9 mouse cellular contexts compared by ENCODE assay signal in genomic region chr9:68302232-68302925, GRCm38 (mm10).
DNase-seq lines count a peak whose midpoint lies in the region; ATAC-seq and TF ChIP-seq lines count a peak whose summit lies in the region.
"Had no signal": no experiment of that assay in that cellular context is flagged by ENCODE, and none has a peak within 500 bp of the region (broad histone marks: within the 10 kb centered on the region; RNA-seq: fewer than 3 reads in every experiment).

No protein-coding gene starts in this region.

- H3K27me3 ChIP-seq in midbrain, embryonic 16.5 days (ENCODE audit: control insufficient read depth, insufficient read depth, low read depth, low read length) = no peaks in the 10 kb centered on the region
- H3K27me3 ChIP-seq in midbrain, embryonic 11.5 days (ENCODE audit: control insufficient read depth, insufficient read depth, low read length) = no peaks in the 10 kb centered on the region
- no peaks in the 10 kb centered on the region for H3K27me3 ChIP-seq in intestine, embryonic 15.5 days (replicated peaks)
- H3K27me3 ChIP-seq in small intestine, adult 2 months (ENCODE audit: control insufficient read depth, insufficient read depth, low read length) = no peaks in the 10 kb centered on the region
- H3K27me3 ChIP-seq: liver, embryonic 15.5 days had no signal

- no peak overlapping the region for H3K9ac ChIP-seq in midbrain, embryonic 16.5 days (ENCODE audit: low read depth, low read length)
- no peak overlapping the region for H3K9ac ChIP-seq in midbrain, embryonic 11.5 days (ENCODE audit: low read length)
- no peak overlapping the region for H3K9ac ChIP-seq in intestine, embryonic 15.5 days
- H3K9ac ChIP-seq: liver, embryonic 15.5 days had no signal

- 67% methylated on average over 7 of the region's 7 CpGs for WGBS in midbrain, embryonic 16.5 days
- WGBS in midbrain, embryonic 11.5 days = 77% methylated on average over 7 of the region's 7 CpGs
- WGBS in intestine, embryonic 15.5 days = 44% methylated on average over 7 of the region's 7 CpGs
- WGBS in small intestine, adult 2 months = 71% methylated on average over 7 of the region's 7 CpGs

- no peak for TF ChIP-seq POLR2A in small intestine, adult 2 months (IDR thresholded peaks at IDR 0.05; ENCODE audit: low read depth, low read length)

- no peak overlapping the region for H3K4me2 ChIP-seq in midbrain, embryonic 16.5 days (ENCODE audit: low read length)
- H3K4me2 ChIP-seq in midbrain, embryonic 11.5 days = no peak overlapping the region
- H3K4me2 ChIP-seq in intestine, embryonic 15.5 days (replicated peaks) = no peak overlapping the region
- H3K4me2 ChIP-seq: liver, embryonic 15.5 days had no signal

- TF ChIP-seq CTCF in small intestine, adult 2 months (IDR thresholded peaks at IDR 0.05; ENCODE audit: extremely low read depth, insufficient read length, insufficient replicate concordance, low read depth, low read length) = no peak

- no peak overlapping the region for H3K4me3 ChIP-seq in midbrain, embryonic 16.5 days (ENCODE audit: low read depth, low read length)
- no peak overlapping the region for H3K4me3 ChIP-seq in midbrain, embryonic 11.5 days (ENCODE audit: low read depth, low read length)
- H3K4me3 ChIP-seq in intestine, embryonic 15.5 days (replicated peaks) = no peak overlapping the region
- no peak overlapping the region for H3K4me3 ChIP-seq in small intestine, adult 2 months (ENCODE audit: low read depth, low read length)
- H3K4me3 ChIP-seq: liver, embryonic 15.5 days had no signal

- no peak for DNase-seq in midbrain, embryonic 11.5 days (ENCODE audit: low spot score, missing footprints)
- DNase-seq in gastrocnemius, postnatal 14 days = peak; percentile 41
- no peak for DNase-seq in layer of hippocampus, adult 18-20 months (ENCODE audit: low spot score in 2 of 2)
- no peak for DNase-seq in layer of hippocampus, postnatal 25 days (ENCODE audit: extremely low spot score in 1 of 2, low spot score in 1 of 2)

- no peaks in the 10 kb centered on the region for H3K36me3 ChIP-seq in midbrain, embryonic 16.5 days (ENCODE audit: control insufficient read depth, insufficient read depth, low read length)
- no peaks in the 10 kb centered on the region for H3K36me3 ChIP-seq in midbrain, embryonic 11.5 days (ENCODE audit: control insufficient read depth, insufficient read depth, low read length)
- no peaks in the 10 kb centered on the region for H3K36me3 ChIP-seq in intestine, embryonic 15.5 days
- H3K36me3 ChIP-seq in small intestine, adult 2 months (ENCODE audit: control insufficient read depth, insufficient read depth, low read length) = no peaks in the 10 kb centered on the region
- H3K36me3 ChIP-seq: liver, embryonic 15.5 days had no signal

- no peaks in the 10 kb centered on the region; the same call in 1 of the 2 replicates for H3K9me3 ChIP-seq in midbrain, embryonic 16.5 days (replicated peaks; ENCODE audit: control insufficient read depth, low read length, poor library complexity, severe bottlenecking)
- no peaks in the 10 kb centered on the region for H3K9me3 ChIP-seq in midbrain, embryonic 11.5 days (ENCODE audit: control insufficient read depth, low read length)
- H3K9me3 ChIP-seq in intestine, embryonic 15.5 days = no peaks in the 10 kb centered on the region
- H3K9me3 ChIP-seq: liver, embryonic 15.5 days had no signal

- peak overlapping the region; percentile 42; the same call in 1 of the 2 replicates for H3K27ac ChIP-seq in midbrain, embryonic 16.5 days (ENCODE audit: low read length)
- H3K27ac ChIP-seq in midbrain, embryonic 11.5 days (ENCODE audit: low read depth, low read length) = no peak overlapping the region
- H3K27ac ChIP-seq in intestine, embryonic 15.5 days = peak overlapping the region; percentile 56; the same call in 1 of the 2 replicates
- H3K27ac ChIP-seq in small intestine, adult 2 months (ENCODE audit: insufficient read depth, low read depth, low read length) = 0 out of 2 replicates have a peak overlapping the region, but pooled peaks have one; percentile 16
- H3K27ac ChIP-seq: liver, embryonic 15.5 days had no signal

- H3K4me1 ChIP-seq in midbrain, embryonic 16.5 days (ENCODE audit: control insufficient read depth, insufficient read depth, low read length) = peaks cover 5% of the 10 kb centered on the region; the same call in 1 of the 2 replicates
- no peaks in the 10 kb centered on the region for H3K4me1 ChIP-seq in midbrain, embryonic 11.5 days (ENCODE audit: control insufficient read depth, insufficient read depth, low read length)
- no peaks in the 10 kb centered on the region for H3K4me1 ChIP-seq in intestine, embryonic 15.5 days (replicated peaks)
- H3K4me1 ChIP-seq in small intestine, adult 2 months (ENCODE audit: control insufficient read depth, insufficient read depth, insufficient read length, low read length) = no peaks in the 10 kb centered on the region
- H3K4me1 ChIP-seq: liver, embryonic 15.5 days had no signal

- ATAC-seq in midbrain, embryonic 16.5 days = no peak
- no peak for ATAC-seq in midbrain, embryonic 11.5 days (ENCODE audit: low FRiP score)
- ATAC-seq in intestine, embryonic 15.5 days = peak; percentile 43; the same call in 1 of the 2 replicates
- ATAC-seq in granulocyte monocyte progenitor cell, adult 5-6 weeks (replicated peaks; ENCODE audit: poor library complexity, severe bottlenecking) = no peak

- intact Hi-C loops in gastrocnemius, postnatal 14 days (cut with DNase I; ENCODE audit: low total_unique reads) = no loop called here
